Mouse (Mus musculus) hindbrain, postnatal 0 days (tissue): ENCODE measurements around the gene Mcoln1. TPM values are rescaled to one million over a fixed set of nuclear protein-coding genes. Genes with fewer than 3 reads are reported as not detected.

Source experiments
- ATAC-seq: fragments of 200-750 bp; cut with Nextera tagmentation; 2 replicates; pipeline ENCODE4 v1.8.0; 2017; ENCODE audit warnings: mild to moderate bottlenecking, moderate TSS enrichment, moderate library complexity
- DNase-seq: peaks from one replicate; pipeline ENCODE4 v3.0.0-alpha.2; 2015; ENCODE audit warnings: low spot score
- H3K27ac ChIP-seq: fragments of 300-500 bp; sonication (generic); 2 replicates; pipeline ENCODE4 v1.5.1; 2014; ENCODE audit warnings: mild to moderate bottlenecking
- H3K27me3 ChIP-seq: fragments of 300-500 bp; sonication (generic); 2 replicates; pipeline ENCODE4 v1.6.1; 2014; ENCODE audit warnings: low read length, mixed read lengths; ENCODE audit not compliant: insufficient read depth
- H3K36me3 ChIP-seq: fragments of 300-500 bp; sonication (generic); 2 replicates; pipeline ENCODE4 v1.6.1; 2014; ENCODE audit warnings: low read length, mixed read lengths; ENCODE audit not compliant: insufficient read depth
- H3K4me1 ChIP-seq: fragments of 300-500 bp; sonication (generic); 2 replicates; pipeline ENCODE4 v1.6.1; 2014; ENCODE audit warnings: antibody characterized with exemption, low read length, mixed read lengths; ENCODE audit not compliant: insufficient read depth
- H3K4me2 ChIP-seq: fragments of 300-500 bp; sonication (generic); 2 replicates; pipeline ENCODE4 v1.6.1; 2014; ENCODE audit warnings: low read depth, mild to moderate bottlenecking, low read length, moderate library complexity, mixed read lengths
- H3K4me3 ChIP-seq: fragments of 300-500 bp; sonication (generic); 2 replicates; pipeline ENCODE4 v1.5.1; 2014; ENCODE audit warnings: low read length
- H3K9ac ChIP-seq: fragments of 300-500 bp; sonication (generic); replicated peaks from 2 replicates; pipeline ENCODE4 v1.6.1; 2014; ENCODE audit warnings: mild to moderate bottlenecking, low read length, moderate library complexity, mixed read lengths
- H3K9me3 ChIP-seq: fragments of 300-500 bp; sonication (generic); 2 replicates; pipeline ENCODE4 v1.6.1; 2016; ENCODE audit warnings: low read length, mixed read lengths
- CTCF ChIP-seq: IDR thresholded peaks from 2 replicates; pipeline ENCODE4 v1.5.1; 2016; ENCODE audit warnings: antibody characterized with exemption, control low read depth, low read depth
- WGBS: fragments of 180-500 bp; shearing (Covaris S2); extraction: QIAGEN DNeasy Blood & Tissue Kit; methylation state at CpG from one replicate; pipeline ENCODE4 v1.1.7; 2014; 5-methylcytosine and 5-hydroxymethylcytosine counted together
- polyA plus RNA-seq: library from polyadenylated mRNA; unstranded; fragments of >200 nt; fragmentation: Nextera tagmentation; extraction: Ambion mirVana; gene quantifications from 2 replicates; pipeline ENCODE4 v1.2.1, GENCODE M21; 2015
- total RNA-seq: library from RNA; depleted of rRNA; stranded (reverse); fragments of >200 nt; gene quantifications from 2 replicates; pipeline ENCODE4 v1.2.3, GENCODE M21; 2014; rRNA removed

Mcoln1 gene
- 113 and 140 TPM in 2 replicates for total RNA-seq
- polyA plus RNA-seq, result 92.4 and 96.8 TPM in 2 replicates

GRCm38 (mm10) chr8:3500235-3501090, at the start of gene Mcoln1:
Mcoln1 (plus strand) TSS chr8:3500457.
- peak within 1 kb of the TSS; percentile 87 for H3K4me2 ChIP-seq
- peaks cover 11% of the 10 kb centered on the region for H3K36me3 ChIP-seq
- peak within 1 kb of the TSS; percentile 87 for H3K27ac ChIP-seq
- peak; percentile 92 for ATAC-seq
- H3K4me1 ChIP-seq, result peaks cover 14% of the 10 kb centered on the region
- DNase-seq, result peak; percentile 99
- H3K27me3 ChIP-seq, result no peaks in the 10 kb centered on the region
- H3K9me3 ChIP-seq, result no peaks in the 10 kb centered on the region
- H3K9ac ChIP-seq, result peak within 1 kb of the TSS; percentile 83
- WGBS, result under 1% methylated on average over 68 of the region's 70 CpGs
- peak within 1 kb of the TSS; percentile 88 for H3K4me3 ChIP-seq
- TF ChIP-seq CTCF, result peak; percentile 46

GRCm38 (mm10) chr8:3450670-3451069, 49.6 kb upstream of the Mcoln1 start:
- Histone ChIP-seq H3K27ac (no peak overlapping the region), H3K27me3 (no peaks in the 10 kb centered on the region), H3K36me3 (peaks cover 72% of the 10 kb centered on the region), H3K9me3 (no peaks in the 10 kb centered on the region), H3K4me3 (no peak overlapping the region), H3K4me2 (no peak overlapping the region), H3K4me1 (no peaks in the 10 kb centered on the region), H3K9ac (no peak overlapping the region)
- TF ChIP-seq CTCF, result peak; percentile 96
- ATAC-seq, result peak; percentile 57
- WGBS, result 27% methylated on average over 5 of the region's 5 CpGs
- DNase-seq, result peak; percentile 80

GRCm38 (mm10) chr8:3451992-3452391, 48.3 kb upstream of the Mcoln1 start:
- no peak for TF ChIP-seq CTCF
- H3K9me3 ChIP-seq, result no peaks in the 10 kb centered on the region
- no peaks in the 10 kb centered on the region for H3K4me1 ChIP-seq
- peaks cover 67% of the 10 kb centered on the region for H3K36me3 ChIP-seq
- WGBS, result 96% methylated on average over 25 of the region's 25 CpGs
- ATAC-seq (no peak), DNase-seq (no peak)
- H3K4me3 ChIP-seq, result no peak overlapping the region
- H3K9ac ChIP-seq, result no peak overlapping the region
- no peak overlapping the region for H3K27ac ChIP-seq
- no peaks in the 10 kb centered on the region for H3K27me3 ChIP-seq
- no peak overlapping the region for H3K4me2 ChIP-seq

GRCm38 (mm10) chr8:3463248-3463647, 37.0 kb upstream of the Mcoln1 start:
- no peak for DNase-seq
- Histone ChIP-seq H3K27ac (no peak overlapping the region), H3K4me2 (no peak overlapping the region), H3K27me3 (no peaks in the 10 kb centered on the region), H3K36me3 (no peaks in the 10 kb centered on the region; the same call in 1 of the 2 replicates), H3K4me1 (peaks cover 4% of the 10 kb centered on the region; the same call in 1 of the 2 replicates), H3K9ac (no peak overlapping the region), H3K9me3 (no peaks in the 10 kb centered on the region), H3K4me3 (no peak overlapping the region)
- 92% methylated on average over 2 of the region's 2 CpGs for WGBS
- ATAC-seq, result no peak
- no peak for TF ChIP-seq CTCF

- 58% methylated on average over 5 of the region's 5 CpGs for WGBS
- DNase-seq (peak; percentile 68), ATAC-seq (no peak)
- H3K4me3 ChIP-seq, result no peak overlapping the region
- TF ChIP-seq CTCF, result peak; percentile 63
- no peak overlapping the region for H3K27ac ChIP-seq
- no peak overlapping the region for H3K4me2 ChIP-seq
- H3K36me3 ChIP-seq, result no peaks in the 10 kb centered on the region
- no peaks in the 10 kb centered on the region for H3K9me3 ChIP-seq
- H3K4me1 ChIP-seq, result peaks cover 4% of the 10 kb centered on the region; the same call in 1 of the 2 replicates
- H3K27me3 ChIP-seq, result no peaks in the 10 kb centered on the region
- no peak overlapping the region for H3K9ac ChIP-seq
Measured at GRCm38 (mm10) chr8:3464309-3464708, 35.9 kb upstream of the Mcoln1 start.

- peak; percentile 97 for DNase-seq
- 5% methylated on average over 32 of the region's 32 CpGs for WGBS
Measured at GRCm38 (mm10) chr8:3467006-3467885, 33.0 kb upstream of the Mcoln1 start, which contains the start of gene Pex11g. Pex11g (minus strand) TSS chr8:3467680.

More at GRCm38 (mm10) chr8:3467006-3467885, 33.0 kb upstream of the Mcoln1 start, which contains the start of gene Pex11g:
- peak within 1 kb of the TSS; percentile 67 for H3K4me2 ChIP-seq
- H3K9ac ChIP-seq, result peak within 1 kb of the TSS; percentile 46
- no peaks in the 10 kb centered on the region for H3K36me3 ChIP-seq
- peak within 1 kb of the TSS; percentile 39 for H3K4me3 ChIP-seq
- H3K27me3 ChIP-seq, result no peaks in the 10 kb centered on the region
- TF ChIP-seq CTCF, result no peak
- peak; percentile 94 for ATAC-seq
- H3K4me1 ChIP-seq, result peaks cover 4% of the 10 kb centered on the region; the same call in 1 of the 2 replicates
- no peaks in the 10 kb centered on the region for H3K9me3 ChIP-seq
- peak within 1 kb of the TSS; percentile 76 for H3K27ac ChIP-seq
